Mouse (Mus musculus) heart, embryonic 14.5 days (tissue): ENCODE data around the gene Gpr146. TPM values are rescaled to one million over a fixed set of nuclear protein-coding genes. Genes with fewer than 3 reads are reported as not detected.

Experiments
- ATAC-seq: fragments of 200-750 bp; cut with Nextera tagmentation; 2 replicates; pipeline ENCODE4 v1.8.0; 2017; ENCODE audit warnings: low read depth, moderate TSS enrichment; ENCODE audit not compliant: insufficient number of reproducible peaks, insufficient read depth, low FRiP score
- H3K27ac ChIP-seq, 2 experiments: fragments of 200-500 bp in 1 of 2; fragments of 300-500 bp in 1 of 2; sonication (generic) in 1 of 2; replicated peaks in 1 of 2; 2 replicates each; pipeline ENCODE4 v1.5.1; 2012 to 2014; ENCODE audit warnings: low read depth in 2 of 2, low read length in 2 of 2, control low read depth in 1 of 2, mild to moderate bottlenecking in 1 of 2, mixed read lengths in 1 of 2; ENCODE audit not compliant: control insufficient read depth in 1 of 2, insufficient read depth in 1 of 2
- H3K27me3 ChIP-seq: fragments of 300-500 bp; sonication (generic); 2 replicates; pipeline ENCODE4 v1.6.1; 2014; ENCODE audit warnings: mild to moderate bottlenecking, low read length, control low read depth; ENCODE audit not compliant: control insufficient read depth, insufficient read depth
- H3K36me3 ChIP-seq: fragments of 300-500 bp; sonication (generic); 2 replicates; pipeline ENCODE4 v1.6.1; 2014; ENCODE audit warnings: mild to moderate bottlenecking, control low read depth, low read length, mixed read lengths; ENCODE audit not compliant: control insufficient read depth, insufficient read depth
- H3K4me1 ChIP-seq, 2 experiments: fragments of 200-500 bp in 1 of 2; fragments of 300-500 bp in 1 of 2; sonication (generic) in 1 of 2; 2 replicates each; pipeline ENCODE4 v1.6.1; 2012 to 2014; ENCODE audit warnings: low read length in 2 of 2, control low read depth in 1 of 2, mixed read lengths in 1 of 2; ENCODE audit not compliant: control insufficient read depth in 2 of 2, insufficient read depth in 2 of 2
- H3K4me2 ChIP-seq: fragments of 300-500 bp; sonication (generic); 2 replicates; pipeline ENCODE4 v1.6.1; 2014; ENCODE audit warnings: mild to moderate bottlenecking, low read length
- H3K4me3 ChIP-seq, 2 experiments: fragments of 200-500 bp in 1 of 2; fragments of 300-500 bp in 1 of 2; sonication (generic) in 1 of 2; 2 replicates each; pipeline ENCODE4 v1.5.1; 2012 to 2014; ENCODE audit warnings: low read length in 2 of 2, mild to moderate bottlenecking in 2 of 2, control low read depth in 1 of 2, low read depth in 1 of 2, moderate library complexity in 1 of 2; ENCODE audit not compliant: control insufficient read depth in 1 of 2, insufficient read depth in 1 of 2
- H3K9ac ChIP-seq: fragments of 300-500 bp; sonication (generic); 2 replicates; pipeline ENCODE4 v1.6.1; 2014; ENCODE audit warnings: mild to moderate bottlenecking, low read length
- H3K9me3 ChIP-seq: fragments of 300-500 bp; sonication (generic); 2 replicates; pipeline ENCODE4 v1.6.1; 2016; ENCODE audit warnings: low read length, control low read depth; ENCODE audit not compliant: control insufficient read depth
- WGBS: fragments of 180-500 bp; shearing (Covaris S2); extraction: QIAGEN DNeasy Blood & Tissue Kit; methylation state at CpG from one replicate; pipeline ENCODE4 v1.1.7; 2014; 5-methylcytosine and 5-hydroxymethylcytosine counted together
- polyA plus RNA-seq: library from polyadenylated mRNA; unstranded; fragments of >200 nt; fragmentation: Nextera tagmentation; extraction: Ambion mirVana; gene quantifications from 2 replicates; pipeline ENCODE4 v1.2.1, GENCODE M21; 2014

The Gpr146 gene
- polyA plus RNA-seq, 1 experiment from 2014 or later, result 9.5 TPM

GRCm38 (mm10) chr5:139411665-139412314, 34.3 kb downstream of the Gpr146 start:
- peaks cover 34% of the 10 kb centered on the region for H3K27me3 ChIP-seq
- WGBS, result 73% methylated on average over 15 of the region's 15 CpGs

GRCm38 (mm10) chr5:139413545-139413944, 36.0 kb downstream of the Gpr146 start:
- Histone ChIP-seq H3K9ac (no peak overlapping the region), H3K4me2 (no peak overlapping the region), H3K27ac (no peak overlapping the region), H3K4me3 (no peak overlapping the region), H3K4me1 (peaks cover 19 to 29% of the 10 kb centered on the region in 2 experiments), H3K9me3 (0 out of 2 replicates have a peak, but pooled peaks cover 4% of the 10 kb centered on the region), H3K27me3 (peaks cover 30% of the 10 kb centered on the region), H3K36me3 (no peaks in the 10 kb centered on the region)
- 87% methylated on average over 4 of the region's 4 CpGs for WGBS
- ATAC-seq, result no peak

More at GRCm38 (mm10) chr5:139411665-139412314, 34.3 kb downstream of the Gpr146 start:
- no peak for ATAC-seq
- peaks cover 14 to 22% of the 10 kb centered on the region in 2 experiments for H3K4me1 ChIP-seq
- no peaks in the 10 kb centered on the region for H3K36me3 ChIP-seq
- no peaks in the 10 kb centered on the region for H3K9me3 ChIP-seq
- H3K9ac ChIP-seq, result no peak overlapping the region
- no peak overlapping the region for H3K4me2 ChIP-seq
- H3K27ac ChIP-seq, result no peak overlapping the region
- no peak overlapping the region for H3K4me3 ChIP-seq

- Histone ChIP-seq H3K4me1 (peaks cover 16 to 24% of the 10 kb centered on the region in 2 experiments), H3K4me3 (no peak overlapping the region), H3K27me3 (peaks cover 30% of the 10 kb centered on the region), H3K9ac (no peak overlapping the region), H3K9me3 (0 out of 2 replicates have a peak, but pooled peaks cover 4% of the 10 kb centered on the region), H3K27ac (no peak overlapping the region), H3K4me2 (no peak overlapping the region), H3K36me3 (no peaks in the 10 kb centered on the region)
- ATAC-seq, result no peak
- 82% methylated on average over 5 of the region's 5 CpGs for WGBS
Measured at GRCm38 (mm10) chr5:139415001-139415400, 37.5 kb downstream of the Gpr146 start.

- 92% methylated on average over 4 of the region's 4 CpGs for WGBS
- ATAC-seq, result no peak
- no peak overlapping the region for H3K27ac ChIP-seq
Measured at GRCm38 (mm10) chr5:139416942-139417341, 39.4 kb downstream of the Gpr146 start.

GRCm38 (mm10) chr5:139417480-139417879, 40.0 kb downstream of the Gpr146 start:
- Histone ChIP-seq H3K4me3 (no peak overlapping the region), H3K4me1 (peaks cover 11 to 22% of the 10 kb centered on the region in 2 experiments), H3K9me3 (0 out of 2 replicates have a peak, but pooled peaks cover 4% of the 10 kb centered on the region), H3K27me3 (peaks cover 36% of the 10 kb centered on the region), H3K27ac (no peak overlapping the region), H3K9ac (no peak overlapping the region), H3K4me2 (no peak overlapping the region), H3K36me3 (no peaks in the 10 kb centered on the region)
- no peak for ATAC-seq
- 89% methylated on average over 3 of the region's 3 CpGs for WGBS

More at GRCm38 (mm10) chr5:139416942-139417341, 39.4 kb downstream of the Gpr146 start:
- Histone ChIP-seq H3K9me3 (0 out of 2 replicates have a peak, but pooled peaks cover 4% of the 10 kb centered on the region), H3K9ac (no peak overlapping the region), H3K4me2 (no peak overlapping the region), H3K4me1 (peaks cover 11 to 21% of the 10 kb centered on the region in 2 experiments), H3K4me3 (no peak overlapping the region), H3K36me3 (no peaks in the 10 kb centered on the region), H3K27me3 (peaks cover 34% of the 10 kb centered on the region)

GRCm38 (mm10) chr5:139418110-139418509, 40.6 kb downstream of the Gpr146 start:
- WGBS, result 33% methylated on average over 2 of the region's 2 CpGs
- no peak overlapping the region for H3K9ac ChIP-seq
- peaks cover 39% of the 10 kb centered on the region for H3K27me3 ChIP-seq
- ATAC-seq, result no peak
- H3K27ac ChIP-seq, result peak overlapping the region in 1 of 2 experiments; percentile 47; a peak in 1 of 4 replicates
- H3K36me3 ChIP-seq, result no peaks in the 10 kb centered on the region
- H3K4me1 ChIP-seq, result peaks cover 13 to 28% of the 10 kb centered on the region in 2 experiments
- H3K9me3 ChIP-seq, result 0 out of 2 replicates have a peak, but pooled peaks cover 4% of the 10 kb centered on the region
- no peak overlapping the region for H3K4me3 ChIP-seq
- H3K4me2 ChIP-seq, result peak overlapping the region; percentile 25; the same call in 1 of the 2 replicates

GRCm38 (mm10) chr5:139418633-139419032, 41.1 kb downstream of the Gpr146 start:
- Histone ChIP-seq H3K4me2 (peak overlapping the region; percentile 25; the same call in 1 of the 2 replicates), H3K4me1 (peaks cover 18 to 33% of the 10 kb centered on the region in 2 experiments), H3K27me3 (peaks cover 39% of the 10 kb centered on the region), H3K4me3 (no peak overlapping the region), H3K9me3 (0 out of 2 replicates have a peak, but pooled peaks cover 4% of the 10 kb centered on the region), H3K36me3 (no peaks in the 10 kb centered on the region), H3K27ac (peak overlapping the region in 1 of 2 experiments; percentile 47; a peak in 1 of 4 replicates), H3K9ac (no peak overlapping the region)
- WGBS, result 11% methylated on average over 3 of the region's 3 CpGs
- ATAC-seq, result peak; percentile 56; the same call in 1 of the 2 replicates
